Mouse (Mus musculus) embryonic stem cell, embryonic (primary cell): Measurements from ENCODE around the gene Sec14l1.

Experiments used
- CTCF ChIA-PET, 4 experiments: fragments of 300-600 bp in 2 of 4; fragments of 350-600 bp in 2 of 4; sonication (Branson Sonifier 250); formaldehyde crosslinking; loops; one replicate each; lab custom pipeline; 2022; ENCODE audit warnings: inconsistent platforms in 2 of 4; lab: Charles Lee
- POLR2A ChIA-PET, 4 experiments: fragments of 300-600 bp in 2 of 4; fragments of 350-600 bp in 2 of 4; sonication (Branson Sonifier 250); formaldehyde crosslinking; loops; one replicate each; lab custom pipeline; 2022; ENCODE audit warnings: antibody characterized with exemption in 4 of 4, inconsistent platforms in 1 of 4; lab: Charles Lee

Gene Sec14l1

GRCm38 (mm10) chr11:117123418-117124085 is 8.6 kb downstream of the Sec14l1 start:
- POLR2A ChIA-PET: interaction anchor here (0.5 to 3.0 kb wide), 26 partner anchors 8 to 750 kb away, joined by 3 to 13 read pairs (median 4); partner anchors contain the start of gene Sec14l1 (in 2 of the 4)
- CTCF ChIA-PET: interaction anchor here in 2 of 4 experiments (0.8 to 1.6 kb wide), 6 partner anchors 10 to 61 kb away, joined by 3 to 5 read pairs (median 4); no protein-coding TSS in a partner anchor

GRCm38 (mm10) chr11:117124539-117124938 is 9.6 kb downstream of the Sec14l1 start:
- ChIA-PET POLR2A (interaction anchor here (0.5 to 3.0 kb wide), 14 partner anchors 9 to 373 kb away, joined by 3 to 12 read pairs (median 4); partner anchors contain the start of gene Sec14l1 (in 2 of the 4)), CTCF (interaction anchor here in 3 of 4 experiments (0.6 to 1.6 kb wide), 9 partner anchors 11 to 384 kb away, joined by 3 to 4 read pairs (median 3); no protein-coding TSS in a partner anchor)

GRCm38 (mm10) chr11:117127250-117127837 is 12.4 kb downstream of the Sec14l1 start:
- ChIA-PET CTCF (interaction anchor here in 3 of 4 experiments (0.6 to 1.5 kb wide), 6 partner anchors 12 to 109 kb away, joined by 3 to 4 read pairs (median 3); partner anchors contain the start of gene Sec14l1 (in 1 of the 3)), POLR2A (interaction anchor here in 3 of 4 experiments (0.6 to 2.0 kb wide), 9 partner anchors 8 to 141 kb away, joined by 3 to 14 read pairs (median 3); partner anchors contain the start of gene Sec14l1 (in 1 of the 3))

- CTCF ChIA-PET: interaction anchor here in 3 of 4 experiments (0.5 to 1.5 kb wide), 5 partner anchors 13 to 62 kb away, joined by 3 to 4 read pairs (median 3); partner anchors contain the start of gene Sec14l1 (in 1 of the 3)
Observed at GRCm38 (mm10) chr11:117127931-117128548, 13.1 kb downstream of the Sec14l1 start.

GRCm38 (mm10) chr11:117129473-117129872 is 14.5 kb downstream of the Sec14l1 start:
- CTCF ChIA-PET: interaction anchor here in 3 of 4 experiments (0.6 to 1.4 kb wide), 7 partner anchors 16 to 229 kb away, joined by 3 to 6 read pairs (median 3); no protein-coding TSS in a partner anchor
- POLR2A ChIA-PET: interaction anchor here in 3 of 4 experiments (0.6 to 1.2 kb wide), 6 partner anchors 10 to 123 kb away, joined by 3 to 5 read pairs (median 4); partner anchors contain the start of gene Sept9 (in 1 of the 3)

More at GRCm38 (mm10) chr11:117127931-117128548, 13.1 kb downstream of the Sec14l1 start:
- POLR2A ChIA-PET: interaction anchor here in 3 of 4 experiments (0.6 to 2.0 kb wide), 10 partner anchors 9 to 274 kb away, joined by 3 to 14 read pairs (median 3); partner anchors contain the start of gene Sec14l1 (in 1 of the 3)

- ChIA-PET POLR2A (interaction anchor here in 3 of 4 experiments (1.0 to 1.2 kb wide), 5 partner anchors 9 to 69 kb away, joined by 3 to 4 read pairs (median 4); partner anchors contain the start of gene Sept9 (in 1 of the 3)), CTCF (interaction anchor here in 2 of 4 experiments (0.6 to 1.4 kb wide), 7 partner anchors 16 to 262 kb away, joined by 3 to 6 read pairs (median 4); no protein-coding TSS in a partner anchor)
Observed at GRCm38 (mm10) chr11:117130068-117130467, 15.1 kb downstream of the Sec14l1 start.

- ChIA-PET POLR2A (interaction anchor here in 3 of 4 experiments (0.6 to 1.5 kb wide), 6 partner anchors 8 to 790 kb away, joined by 3 to 4 read pairs (median 4); no protein-coding TSS in a partner anchor), CTCF (interaction anchor here in 1 of 4 experiments (0.7 kb wide), 1 partner anchor 344 kb away, joined by 3 read pairs; no protein-coding TSS in a partner anchor)
Observed at GRCm38 (mm10) chr11:117130888-117131287, 15.9 kb downstream of the Sec14l1 start.

GRCm38 (mm10) chr11:117131450-117131849 is 16.5 kb downstream of the Sec14l1 start:
- ChIA-PET POLR2A (interaction anchor here in 2 of 4 experiments (0.6 to 1.5 kb wide), 5 partner anchors 23 to 143 kb away, joined by 3 to 4 read pairs (median 3); no protein-coding TSS in a partner anchor), CTCF (interaction anchor here in 1 of 4 experiments (0.7 kb wide), 1 partner anchor 787 kb away, joined by 6 read pairs; no protein-coding TSS in a partner anchor)

GRCm38 (mm10) chr11:117134776-117135387 is 19.9 kb downstream of the Sec14l1 start:
- CTCF ChIA-PET: interaction anchor here in 3 of 4 experiments (0.5 to 1.7 kb wide), 11 partner anchors 11 to 572 kb away, joined by 3 to 10 read pairs (median 6); no protein-coding TSS in a partner anchor

GRCm38 (mm10) chr11:117135457-117136290 is 20.7 kb downstream of the Sec14l1 start:
- CTCF ChIA-PET: interaction anchor here (0.6 to 1.7 kb wide), 14 partner anchors 9 to 571 kb away, joined by 3 to 10 read pairs (median 4); no protein-coding TSS in a partner anchor
- POLR2A ChIA-PET: interaction anchor here (0.6 to 3.3 kb wide), 29 partner anchors 8 to 837 kb away, joined by 3 to 14 read pairs (median 4); partner anchors contain the start of genes Mgat5b (in 1 of the 4) and Sec14l1 (in 1 of the 4)

More at GRCm38 (mm10) chr11:117134776-117135387, 19.9 kb downstream of the Sec14l1 start:
- POLR2A ChIA-PET: interaction anchor here in 3 of 4 experiments (0.6 to 2.2 kb wide), 22 partner anchors 10 to 712 kb away, joined by 3 to 12 read pairs (median 4); partner anchors contain the start of genes Mgat5b (in 1 of the 3) and Sec14l1 (in 1 of the 3)

GRCm38 (mm10) chr11:117136880-117137279 is 21.9 kb downstream of the Sec14l1 start:
- POLR2A ChIA-PET: interaction anchor here in 3 of 4 experiments (0.6 to 3.3 kb wide), 11 partner anchors 9 to 329 kb away, joined by 3 to 14 read pairs (median 4); partner anchors contain the start of gene Sec14l1 (in 1 of the 3)
- CTCF ChIA-PET: interaction anchor here in 2 of 4 experiments (0.5 to 1.5 kb wide), 6 partner anchors 10 to 319 kb away, joined by 3 to 6 read pairs (median 4); no protein-coding TSS in a partner anchor

GRCm38 (mm10) chr11:117138213-117138761 is 23.3 kb downstream of the Sec14l1 start:
- POLR2A ChIA-PET: interaction anchor here in 3 of 4 experiments (0.6 to 3.3 kb wide), 6 partner anchors 10 to 150 kb away, joined by 3 to 14 read pairs (median 4); no protein-coding TSS in a partner anchor
- CTCF ChIA-PET: interaction anchor here in 2 of 4 experiments (0.7 to 1.1 kb wide), 3 partner anchors 39 to 246 kb away, joined by 3 to 5 read pairs (median 4); no protein-coding TSS in a partner anchor

- CTCF ChIA-PET: interaction anchor here in 2 of 4 experiments (0.6 to 1.2 kb wide), 6 partner anchors 39 to 295 kb away, joined by 3 to 5 read pairs (median 4); no protein-coding TSS in a partner anchor
- POLR2A ChIA-PET: interaction anchor here in 3 of 4 experiments (0.6 to 3.3 kb wide), 11 partner anchors 8 to 150 kb away, joined by 3 to 14 read pairs (median 4); no protein-coding TSS in a partner anchor
Observed at GRCm38 (mm10) chr11:117138795-117139463, 24.0 kb downstream of the Sec14l1 start.

GRCm38 (mm10) chr11:117141376-117142001 is 26.5 kb downstream of the Sec14l1 start:
- POLR2A ChIA-PET: interaction anchor here in 3 of 4 experiments (0.5 to 1.9 kb wide), 3 partner anchors 15 to 137 kb away, joined by 3 to 5 read pairs (median 4); no protein-coding TSS in a partner anchor
- CTCF ChIA-PET: interaction anchor here in 1 of 4 experiments (0.6 kb wide), 2 partner anchors 33 to 53 kb away, joined by 3 to 4 read pairs; no protein-coding TSS in a partner anchor
